Mouse (Mus musculus): ENCODE data around the gene Atoh8. TPM values are rescaled to one million over a fixed set of nuclear protein-coding genes. Genes with fewer than 3 reads are reported as not detected.

Atoh8 gene
- polyA plus RNA-seq, 1 experiment from 2014 or later: 7.3 TPM

- ATAC-seq (ENCODE audit: low FRiP score, low read depth): no peak
- Histone ChIP-seq H3K4me1 (peaks cover 57% of the 10 kb centered on the region), H3K36me3 (no peaks in the 10 kb centered on the region), H3K9me3 (no peaks in the 10 kb centered on the region), H3K4me3 (no peak overlapping the region), H3K27ac (no peak overlapping the region), H3K27me3 (replicated peaks) (peaks cover 60% of the 10 kb centered on the region), H3K4me2 (replicated peaks) (no peak overlapping the region), H3K9ac (no peak overlapping the region)
- 44% methylated on average over 6 of the region's 6 CpGs for WGBS
Observed at GRCm38 (mm10) chr6:72221271-72221670, 14.1 kb downstream of the Atoh8 start.

- Histone ChIP-seq H3K4me2 (replicated peaks) (no peak overlapping the region), H3K27ac (no peak overlapping the region), H3K4me1 (peaks cover 74% of the 10 kb centered on the region), H3K9me3 (no peaks in the 10 kb centered on the region), H3K36me3 (no peaks in the 10 kb centered on the region), H3K9ac (no peak overlapping the region), H3K4me3 (no peak overlapping the region), H3K27me3 (replicated peaks) (peaks cover 59% of the 10 kb centered on the region)
- 62% methylated on average over 5 of the region's 5 CpGs for WGBS
- no peak for ATAC-seq (ENCODE audit: low FRiP score, low read depth)
Observed at GRCm38 (mm10) chr6:72219549-72219948, 15.8 kb downstream of the Atoh8 start.

- Histone ChIP-seq H3K9ac (no peak overlapping the region), H3K4me1 (peaks cover 82% of the 10 kb centered on the region), H3K27ac (no peak overlapping the region), H3K4me3 (no peak overlapping the region), H3K4me2 (replicated peaks) (no peak overlapping the region), H3K36me3 (no peaks in the 10 kb centered on the region), H3K27me3 (replicated peaks) (peaks cover 53% of the 10 kb centered on the region), H3K9me3 (no peaks in the 10 kb centered on the region)
- WGBS: 43% methylated on average over 4 of the region's 4 CpGs
- ATAC-seq (ENCODE audit: low FRiP score, low read depth): no peak
Observed at GRCm38 (mm10) chr6:72218281-72218680, 17.1 kb downstream of the Atoh8 start.

- ATAC-seq (ENCODE audit: low FRiP score, low read depth): peak; percentile 25
- Histone ChIP-seq H3K27me3 (replicated peaks) (peaks cover 60% of the 10 kb centered on the region), H3K36me3 (no peaks in the 10 kb centered on the region), H3K4me2 (replicated peaks) (peak overlapping the region; percentile 51), H3K4me3 (no peak overlapping the region), H3K9me3 (no peaks in the 10 kb centered on the region), H3K9ac (no peak overlapping the region), H3K4me1 (peaks cover 73% of the 10 kb centered on the region), H3K27ac (no peak overlapping the region)
- WGBS: 61% methylated on average over 6 of the region's 6 CpGs
Observed at GRCm38 (mm10) chr6:72217415-72217784, 18.0 kb downstream of the Atoh8 start.

- Histone ChIP-seq H3K9ac (peak overlapping the region; percentile 29; the same call in 1 of the 2 replicates), H3K4me1 (peaks cover 67% of the 10 kb centered on the region), H3K9me3 (no peaks in the 10 kb centered on the region), H3K36me3 (no peaks in the 10 kb centered on the region), H3K4me2 (replicated peaks) (peak overlapping the region; percentile 51), H3K27me3 (replicated peaks) (peaks cover 61% of the 10 kb centered on the region), H3K27ac (no peak overlapping the region; the same call in 1 of the 2 replicates), H3K4me3 (peak overlapping the region; percentile 19)
- ATAC-seq (ENCODE audit: low FRiP score, low read depth): peak; percentile 89
- WGBS: 0% methylated on average over 29 of the region's 33 CpGs
Observed at GRCm38 (mm10) chr6:72216681-72217414, 18.5 kb downstream of the Atoh8 start.

- Histone ChIP-seq H3K9me3 (no peaks in the 10 kb centered on the region), H3K4me3 (no peak overlapping the region), H3K27me3 (replicated peaks) (peaks cover 59% of the 10 kb centered on the region), H3K27ac (peak overlapping the region; percentile 62; the same call in 1 of the 2 replicates), H3K9ac (no peak overlapping the region), H3K4me2 (replicated peaks) (peak overlapping the region; percentile 51), H3K36me3 (no peaks in the 10 kb centered on the region), H3K4me1 (peaks cover 67% of the 10 kb centered on the region)
- no peak for ATAC-seq (ENCODE audit: low FRiP score, low read depth)
- WGBS: 23% methylated on average over 6 of the region's 6 CpGs
Observed at GRCm38 (mm10) chr6:72215582-72215981, 19.8 kb downstream of the Atoh8 start.

- no peak overlapping the region for H3K9ac ChIP-seq
- no peak for ATAC-seq (ENCODE audit: low FRiP score, low read depth)
- H3K4me2 ChIP-seq (replicated peaks): no peak overlapping the region
- H3K4me3 ChIP-seq: no peak overlapping the region
- no peaks in the 10 kb centered on the region for H3K36me3 ChIP-seq
- H3K27ac ChIP-seq: no peak overlapping the region
- H3K4me1 ChIP-seq: peaks cover 31% of the 10 kb centered on the region
- 50% methylated on average over 4 of the region's 4 CpGs for whole genome bisulfite sequencing
- no peaks in the 10 kb centered on the region for H3K9me3 ChIP-seq
- peaks cover 55% of the 10 kb centered on the region for H3K27me3 ChIP-seq (replicated peaks)
Observed at GRCm38 (mm10) chr6:72211360-72211759, 24.0 kb downstream of the Atoh8 start.

GRCm38 (mm10) chr6:72210823-72211222 lies 24.6 kb downstream of the Atoh8 start:
- WGBS: 85% methylated on average over 7 of the region's 7 CpGs
- H3K4me1 ChIP-seq: peaks cover 29% of the 10 kb centered on the region
- ATAC-seq (ENCODE audit: low FRiP score, low read depth): no peak
- no peaks in the 10 kb centered on the region for H3K9me3 ChIP-seq
- 0 out of 2 replicates have a peak, but pooled peaks cover 4% of the 10 kb centered on the region for H3K36me3 ChIP-seq
- no peak overlapping the region for H3K4me3 ChIP-seq
- no peak overlapping the region for H3K27ac ChIP-seq
- peaks cover 51% of the 10 kb centered on the region for H3K27me3 ChIP-seq (replicated peaks)
- no peak overlapping the region for H3K4me2 ChIP-seq (replicated peaks)
- H3K9ac ChIP-seq: no peak overlapping the region

GRCm38 (mm10) chr6:72209738-72210137 lies 25.6 kb downstream of the Atoh8 start:
- 95% methylated on average over 7 of the region's 7 CpGs for WGBS
- no peak overlapping the region for H3K4me3 ChIP-seq
- peaks cover 42% of the 10 kb centered on the region for H3K27me3 ChIP-seq (replicated peaks)
- H3K36me3 ChIP-seq: peaks cover 8% of the 10 kb centered on the region; the same call in 1 of the 2 replicates
- ATAC-seq (ENCODE audit: low FRiP score, low read depth): no peak
- H3K9me3 ChIP-seq: no peaks in the 10 kb centered on the region
- no peak overlapping the region for H3K9ac ChIP-seq
- no peak overlapping the region for H3K27ac ChIP-seq
- H3K4me1 ChIP-seq: peaks cover 18% of the 10 kb centered on the region
- H3K4me2 ChIP-seq (replicated peaks): no peak overlapping the region

- 0 out of 2 replicates have a peak, but pooled peaks cover 8% of the 10 kb centered on the region for H3K4me1 ChIP-seq
- H3K9me3 ChIP-seq: no peaks in the 10 kb centered on the region
- no peak overlapping the region for H3K4me2 ChIP-seq (replicated peaks)
- H3K27me3 ChIP-seq (replicated peaks): peaks cover 36% of the 10 kb centered on the region
- H3K27ac ChIP-seq: no peak overlapping the region
- 94% methylated on average over 8 of the region's 8 CpGs for WGBS
- H3K4me3 ChIP-seq: no peak overlapping the region
- H3K36me3 ChIP-seq: peaks cover 8% of the 10 kb centered on the region; the same call in 1 of the 2 replicates
- H3K9ac ChIP-seq: no peak overlapping the region
- ATAC-seq (ENCODE audit: low FRiP score, low read depth): no peak
Observed at GRCm38 (mm10) chr6:72208406-72209045, 26.9 kb downstream of the Atoh8 start.

- H3K27me3 ChIP-seq (replicated peaks): peaks cover 18% of the 10 kb centered on the region
- no peaks in the 10 kb centered on the region for H3K9me3 ChIP-seq
- peaks cover 8% of the 10 kb centered on the region; the same call in 1 of the 2 replicates for H3K36me3 ChIP-seq
- H3K27ac ChIP-seq: no peak overlapping the region
- no peak overlapping the region for H3K9ac ChIP-seq
- no peak overlapping the region for H3K4me2 ChIP-seq (replicated peaks)
- WGBS: 80% methylated on average over 9 of the region's 9 CpGs
- H3K4me3 ChIP-seq: no peak overlapping the region
- no peak for ATAC-seq (ENCODE audit: low FRiP score, low read depth)
- H3K4me1 ChIP-seq: peaks cover 10% of the 10 kb centered on the region; the same call in 1 of the 2 replicates
Observed at GRCm38 (mm10) chr6:72206021-72206420, 29.4 kb downstream of the Atoh8 start.

- peaks cover 8% of the 10 kb centered on the region; the same call in 1 of the 2 replicates for H3K36me3 ChIP-seq
- H3K9ac ChIP-seq: no peak overlapping the region
- ATAC-seq (ENCODE audit: low FRiP score, low read depth): no peak
- peaks cover 15% of the 10 kb centered on the region; the same call in 1 of the 2 replicates for H3K4me1 ChIP-seq
- no peaks in the 10 kb centered on the region for H3K9me3 ChIP-seq
- H3K27me3 ChIP-seq (replicated peaks): peaks cover 6% of the 10 kb centered on the region; the same call in 1 of the 2 replicates
- H3K4me2 ChIP-seq (replicated peaks): no peak overlapping the region
- WGBS: 70% methylated on average over 7 of the region's 7 CpGs
- H3K27ac ChIP-seq: no peak overlapping the region
- no peak overlapping the region for H3K4me3 ChIP-seq
Observed at GRCm38 (mm10) chr6:72204858-72205257, 30.5 kb downstream of the Atoh8 start.
